Mouse (Mus musculus) kidney, postnatal 4 days (tissue): ENCODE data around the gene Nup50.

Experiments
- DNase-seq, 2 experiments: peaks; one replicate each; pipeline ENCODE4 v3.0.0; 2021; ENCODE audit warnings: mixed read lengths in 2 of 2

Gene Nup50

DNA sequence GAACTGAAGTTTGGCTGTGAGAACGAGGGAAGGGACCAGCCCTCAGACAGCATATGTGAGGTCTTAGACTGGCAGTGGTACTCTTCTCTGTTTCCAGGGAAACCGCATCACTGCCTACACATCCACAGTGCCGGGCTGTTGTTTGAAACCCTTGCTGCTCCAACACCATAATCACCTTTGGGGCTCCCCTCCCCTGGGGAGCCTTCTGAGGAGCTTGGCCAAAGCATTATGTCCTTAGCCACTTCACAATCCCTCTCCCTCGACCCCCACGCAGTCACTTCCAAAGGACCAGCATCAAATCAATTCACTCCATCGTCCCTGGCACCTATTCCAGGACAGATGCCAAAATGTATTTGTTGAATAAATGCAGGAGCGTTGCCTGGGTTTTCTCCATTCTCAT, 66.6 kb downstream of the Nup50 start:
- DNase-seq = no peak
